ENCODE assay signal across 24 mouse cellular contexts in genomic region chr1:184886160-184886559, GRCm38 (mm10). TPM values are rescaled to one million over a fixed set of nuclear protein-coding genes. Genes with fewer than 3 reads are reported as not detected.
DNase-seq lines count a peak whose midpoint lies in the region; ATAC-seq and TF ChIP-seq lines count a peak whose summit lies in the region.
"Had no signal": no experiment of that assay in that cellular context is flagged by ENCODE, and none has a peak within 500 bp of the region (broad histone marks: within the 10 kb centered on the region; RNA-seq: fewer than 3 reads in every experiment).

No protein-coding gene starts in this region.

- TF ChIP-seq POLR2A in myocyte (IDR thresholded peaks at IDR 0.05; ENCODE audit: insufficient read length, low read depth) = no peak
- no peak for TF ChIP-seq POLR2A in heart, adult 2 months (IDR thresholded peaks at IDR 0.05; ENCODE audit: insufficient read depth, low read depth, low read length)

- no peak; the same call in 1 of the 2 replicates for ATAC-seq in embryonic facial prominence, embryonic 14.5 days (ENCODE audit: low read depth)
- no peak for ATAC-seq in forebrain, embryonic 13.5 days
- ATAC-seq: CD4-positive, CD25-positive, alpha-beta regulatory T cell, adult 4 months; forebrain, embryonic 14.5 days; forebrain, embryonic 16.5 days; Patski had no signal

- WGBS in embryonic facial prominence, embryonic 14.5 days = 15% methylated on average over 1 of the region's 1 CpGs
- 59% methylated on average over 1 of the region's 1 CpGs for WGBS in embryonic facial prominence, embryonic 10.5 days
- 64% methylated on average over 1 of the region's 1 CpGs for WGBS in heart, adult 2 months
- WGBS in forebrain, embryonic 13.5 days = 81% methylated on average over 1 of the region's 1 CpGs

- H3ac ChIP-seq in C2C12 (ENCODE audit: control insufficient read depth, insufficient read length, low read depth) = no peak overlapping the region
- H3ac ChIP-seq in myocyte (ENCODE audit: control insufficient read depth, insufficient read length) = no peak overlapping the region

- H3K4me2 ChIP-seq in embryonic facial prominence, embryonic 14.5 days (ENCODE audit: low read depth, low read length) = no peak overlapping the region
- peak overlapping the region; percentile 46 for H3K4me2 ChIP-seq in myocyte (ENCODE audit: low read depth)
- no peak overlapping the region for H3K4me2 ChIP-seq in forebrain, embryonic 13.5 days
- H3K4me2 ChIP-seq: embryonic facial prominence, embryonic 12.5 days had no signal

- H3K9ac ChIP-seq in embryonic facial prominence, embryonic 14.5 days (ENCODE audit: low read depth, low read length) = no peak overlapping the region
- no peak overlapping the region for H3K9ac ChIP-seq in heart, adult 2 months (ENCODE audit: low read depth, low read length)
- H3K9ac ChIP-seq in forebrain, embryonic 13.5 days = no peak overlapping the region
- H3K9ac ChIP-seq: embryonic facial prominence, embryonic 12.5 days had no signal

- peak; percentile 49 for DNase-seq in embryonic facial prominence, embryonic 14.5 days (ENCODE audit: low spot score)
- DNase-seq in embryonic facial prominence, embryonic 10.5 days (ENCODE audit: low spot score) = no peak
- DNase-seq in ZHBTc4 (ENCODE audit: low read depth, low spot score) = peak; percentile 62
- DNase-seq in heart, adult 2 months = no peak
- DNase-seq: adrenal gland, adult 8-10 months; adrenal gland, postnatal 25 days; cerebellum, adult 11 months; cerebellum, adult 18-20 months; cerebellum, adult 8-10 months; cerebellum, adult 9-11 months; cerebellum, postnatal 14 days; cerebellum, postnatal 36 days; embryo, embryonic 11 days had no signal

- H3K36me3 ChIP-seq in embryonic facial prominence, embryonic 14.5 days (ENCODE audit: control insufficient read depth, insufficient read depth, low read length) = no peaks in the 10 kb centered on the region
- no peaks in the 10 kb centered on the region for H3K36me3 ChIP-seq in embryonic facial prominence, embryonic 10.5 days (replicated peaks)
- no peaks in the 10 kb centered on the region for H3K36me3 ChIP-seq in C2C12 (ENCODE audit: control insufficient read depth, insufficient read depth)
- H3K36me3 ChIP-seq in myocyte (ENCODE audit: control insufficient read depth, insufficient read depth) = no peaks in the 10 kb centered on the region
- no peaks in the 10 kb centered on the region for H3K36me3 ChIP-seq in heart, adult 2 months (ENCODE audit: control insufficient read depth, insufficient read depth, low read length)
- no peaks in the 10 kb centered on the region for H3K36me3 ChIP-seq in forebrain, embryonic 13.5 days (ENCODE audit: poor library complexity, severe bottlenecking)
- H3K36me3 ChIP-seq: embryonic facial prominence, embryonic 12.5 days; G1E had no signal

- H3K9me3 ChIP-seq in embryonic facial prominence, embryonic 14.5 days (ENCODE audit: control insufficient read depth, low read length) = no peaks in the 10 kb centered on the region
- H3K9me3 ChIP-seq in embryonic facial prominence, embryonic 10.5 days = no peaks in the 10 kb centered on the region
- no peaks in the 10 kb centered on the region for H3K9me3 ChIP-seq in forebrain, embryonic 13.5 days (replicated peaks)
- H3K9me3 ChIP-seq: embryonic facial prominence, embryonic 12.5 days; G1E had no signal

- intact Hi-C loops in heart, adult 2 months (cut with DNase I) = no loop called here

- no peak for TF ChIP-seq CTCF in C2C12 (IDR thresholded peaks at IDR 0.05; ENCODE audit: control insufficient read depth, insufficient read depth, insufficient read length)
- TF ChIP-seq CTCF in heart, adult 2 months (IDR thresholded peaks at IDR 0.05) = no peak

- H3K4me1 ChIP-seq in embryonic facial prominence, embryonic 14.5 days (ENCODE audit: control insufficient read depth, insufficient read depth, low read length) = no peaks in the 10 kb centered on the region
- H3K4me1 ChIP-seq in embryonic facial prominence, embryonic 10.5 days = peaks cover 13% of the 10 kb centered on the region
- peaks cover 2% of the 10 kb centered on the region; the same call in 1 of the 2 replicates for H3K4me1 ChIP-seq in heart, adult 2 months (ENCODE audit: control insufficient read depth, insufficient read depth, low read length)
- peaks cover 11% of the 10 kb centered on the region for H3K4me1 ChIP-seq in forebrain, embryonic 13.5 days

- no peaks in the 10 kb centered on the region for H3K79me2 ChIP-seq in C2C12 (ENCODE audit: control insufficient read depth, insufficient read depth)
- no peaks in the 10 kb centered on the region for H3K79me2 ChIP-seq in myocyte (ENCODE audit: control insufficient read depth, insufficient read depth)
- no peaks in the 10 kb centered on the region for H3K79me2 ChIP-seq in heart, adult 2 months (replicated peaks; ENCODE audit: control insufficient read depth, insufficient read depth, low read length)

- H3K27me3 ChIP-seq in embryonic facial prominence, embryonic 14.5 days (replicated peaks; ENCODE audit: control insufficient read depth, insufficient read depth, low read length) = peaks cover 34% of the 10 kb centered on the region
- peaks cover 39% of the 10 kb centered on the region for H3K27me3 ChIP-seq in embryonic facial prominence, embryonic 10.5 days (replicated peaks; ENCODE audit: low read depth, poor library complexity, severe bottlenecking)
- H3K27me3 ChIP-seq in C2C12 (ENCODE audit: control insufficient read depth, insufficient read depth, insufficient read length) (peaks cover 3% of the 10 kb centered on the region), myocyte (ENCODE audit: control insufficient read depth, insufficient read depth, insufficient read length) (peaks cover 9% of the 10 kb centered on the region)
- H3K27me3 ChIP-seq in heart, adult 2 months (ENCODE audit: control insufficient read depth, insufficient read depth, low read length) = no peaks in the 10 kb centered on the region; the same call in 1 of the 2 replicates
- H3K27me3 ChIP-seq in forebrain, embryonic 13.5 days = peaks cover 35% of the 10 kb centered on the region
- H3K27me3 ChIP-seq: CH12.LX, Patski had no signal

- no peak overlapping the region for H3K4me3 ChIP-seq in embryonic facial prominence, embryonic 14.5 days (ENCODE audit: low read depth, low read length)
- H3K4me3 ChIP-seq in embryonic facial prominence, embryonic 10.5 days = no peak overlapping the region
- H3K4me3 ChIP-seq in C2C12 (ENCODE audit: insufficient read depth, poor library complexity, severe bottlenecking) = no peak overlapping the region
- H3K4me3 ChIP-seq in myocyte = no peak overlapping the region
- no peak overlapping the region for H3K4me3 ChIP-seq in heart, adult 2 months
- H3K4me3 ChIP-seq in forebrain, embryonic 13.5 days = no peak overlapping the region
- H3K4me3 ChIP-seq: embryonic facial prominence, embryonic 12.5 days had no signal

- no peak overlapping the region for H3K27ac ChIP-seq in embryonic facial prominence, embryonic 14.5 days (replicated peaks; ENCODE audit: low read depth, low read length)
- no peak overlapping the region for H3K27ac ChIP-seq in embryonic facial prominence, embryonic 10.5 days (replicated peaks)
- H3K27ac ChIP-seq in heart, adult 2 months = no peak overlapping the region
- H3K27ac ChIP-seq in forebrain, embryonic 13.5 days = no peak overlapping the region
- H3K27ac ChIP-seq: embryonic facial prominence, embryonic 12.5 days had no signal

- no peak for TF ChIP-seq EP300 in heart, adult 2 months (IDR thresholded peaks at IDR 0.05; ENCODE audit: insufficient read depth, low read depth, low read length)

- no peaks in the 10 kb centered on the region for H3K79me3 ChIP-seq in C2C12 (ENCODE audit: low read depth)

TF ChIP-seq in C2C12, 6 proteins besides CTCF, POLR2A, EP300 and RAD21:
- TF ChIP-seq MYOD1 (IDR thresholded peaks at IDR 0.05; ENCODE audit: control insufficient read depth, insufficient read length, low read depth) = peak; percentile 98
- no peak for TF ChIP-seq USF1 (IDR thresholded peaks at IDR 0.05; ENCODE audit: low read depth)

TF ChIP-seq in myocyte, 11 proteins besides CTCF, POLR2A, EP300 and RAD21:
- TF ChIP-seq SRF (IDR thresholded peaks at IDR 0.05; ENCODE audit: control insufficient read depth, insufficient read length, low read depth) (no peak), USF1 (IDR thresholded peaks at IDR 0.05; ENCODE audit: low read depth) (peak; percentile 6), MYOD1 (IDR thresholded peaks at IDR 0.05; ENCODE audit: control insufficient read depth in 1 of 3, insufficient read length in 2 of 3, low read depth in 2 of 3) (peak; percentile 47 to 97 (median 93)), TCF12 (IDR thresholded peaks at IDR 0.05; ENCODE audit: insufficient read depth, poor library complexity, severe bottlenecking) (peak; percentile 69), TCF3 (IDR thresholded peaks at IDR 0.05; ENCODE audit: insufficient read length, low read depth) (peak; percentile 54), MYOG (IDR thresholded peaks at IDR 0.05; ENCODE audit: control insufficient read depth in 1 of 3, insufficient read depth in 1 of 3, insufficient read length in 2 of 3, low read depth in 2 of 3) (no peak), CEBPB (IDR thresholded peaks at IDR 0.05; ENCODE audit: insufficient read depth, poor library complexity, severe bottlenecking) (peak; percentile 19; the same call in 1 of the 2 replicates), E2F4 (IDR thresholded peaks at IDR 0.05; ENCODE audit: insufficient read depth) (no peak), REST (IDR thresholded peaks at IDR 0.05; ENCODE audit: insufficient read depth, insufficient read length) (no peak)
TF ChIP-seq in myocyte: peak in this region for 5.

RNA-seq across cellular contexts. Expression of gene C130074G19Rik, which starts 3.1 kb away (rescaled TPM):
- polyA plus RNA-seq in embryonic facial prominence, embryonic 14.5 days (2014; fragmentation: Nextera tagmentation; extraction: Ambion mirVana) = 2.3 and 2.7 TPM in 2 replicates
- polyA plus RNA-seq in embryonic facial prominence, embryonic 10.5 days (2016; fragmentation: Nextera tagmentation; extraction: Ambion mirVana) = 0.49 and 0.64 TPM in 2 replicates
- polyA plus RNA-seq in C2C12 (2012; fragmentation: generic; extraction: Trizol) (not detected), myocyte (2012; fragmentation: generic; extraction: Trizol) (0.01 TPM)
- total RNA-seq in heart, adult 2 months (2021) = 10 to 100 TPM; 13.5 to 18.8 TPM
- polyA plus RNA-seq in heart, adult 2 months (2012; rRNA removed) = 7.3 and 10.7 TPM in 2 replicates
- polyA plus RNA-seq in forebrain, embryonic 13.5 days (2015; fragmentation: Nextera tagmentation; extraction: Ambion mirVana) = 0.89 and 1.0 TPM in 2 replicates
- total RNA-seq: CH12.LX; common myeloid progenitor, adult 5-6 weeks; G1E had no signal
- polyA plus RNA-seq: CD4-positive, CD25-positive, alpha-beta regulatory T cell, adult 4 months; G1E had no signal

RNA-seq across cellular contexts. Expression of gene Marc2, which starts 39.9 kb away (rescaled TPM):
- 212 and 218 TPM in 2 replicates for polyA plus RNA-seq in embryonic facial prominence, embryonic 14.5 days (2014; fragmentation: Nextera tagmentation; extraction: Ambion mirVana)
- polyA plus RNA-seq in embryonic facial prominence, embryonic 10.5 days (2016; fragmentation: Nextera tagmentation; extraction: Ambion mirVana) = 78.9 and 82.0 TPM in 2 replicates
- polyA plus RNA-seq in C2C12 (2012; fragmentation: generic; extraction: Trizol) = 56.9 TPM
- polyA plus RNA-seq in myocyte (2012; fragmentation: generic; extraction: Trizol) = 99.6 TPM
- total RNA-seq in heart, adult 2 months (2021) = 100 to 1,000 TPM; 106 to 146 TPM
- 41.6 and 56.6 TPM in 2 replicates for polyA plus RNA-seq in heart, adult 2 months (2012; rRNA removed)
- polyA plus RNA-seq in forebrain, embryonic 13.5 days (2015; fragmentation: Nextera tagmentation; extraction: Ambion mirVana) = 100 and 103 TPM in 2 replicates

Comparison
In these comparisons a context has a peak if more than half of its experiments do, and no peak if none do; other contexts are left out.
1. DNase-seq: peak in embryonic facial prominence, embryonic 14.5 days (single experiment) and ZHBTc4 (single experiment); none in embryonic facial prominence, embryonic 10.5 days (single experiment) and heart, adult 2 months (0 of 2).